Mouse (Mus musculus): ENCODE results near the gene Pde9a. TPM values are rescaled to one million over a fixed set of nuclear protein-coding genes. Genes with fewer than 3 reads are reported as not detected.
A peak's percentile ranks its signal among the peaks of the same experiment; 100 is the strongest.

Pde9a gene
- polyA plus RNA-seq, 1 experiment from 2014 or later, result 59.8 TPM

- Histone ChIP-seq H3K4me3 (ENCODE audit: low read depth, low read length) (no peak overlapping the region), H3K27me3 (replicated peaks; ENCODE audit: control insufficient read depth, insufficient read depth, low read length) (no peaks in the 10 kb centered on the region), H3K27ac (ENCODE audit: low read depth, low read length) (no peak overlapping the region), H3K9me3 (ENCODE audit: control insufficient read depth) (no peaks in the 10 kb centered on the region), H3K36me3 (ENCODE audit: control insufficient read depth, insufficient read depth) (no peaks in the 10 kb centered on the region), H3K4me2 (replicated peaks; ENCODE audit: low read depth) (no peak overlapping the region), H3K9ac (ENCODE audit: low read depth, low read length) (no peak overlapping the region), H3K4me1 (replicated peaks; ENCODE audit: control insufficient read depth, insufficient read depth, low read length) (no peaks in the 10 kb centered on the region)
- 66% methylated on average over 5 of the region's 5 CpGs for WGBS
- peak; percentile 69 for ATAC-seq
- TF ChIP-seq CTCF (IDR thresholded peaks at IDR 0.05; ENCODE audit: low read depth), result no peak
Observed at GRCm38 (mm10) chr17:31365586-31366166, 20.3 kb upstream of the Pde9a start.

- no peaks in the 10 kb centered on the region for H3K27me3 ChIP-seq (replicated peaks; ENCODE audit: control insufficient read depth, insufficient read depth, low read length)
- ATAC-seq, result no peak
- no peak overlapping the region for H3K4me3 ChIP-seq (ENCODE audit: low read depth, low read length)
- H3K9me3 ChIP-seq (ENCODE audit: control insufficient read depth), result no peaks in the 10 kb centered on the region
- 86% methylated on average over 2 of the region's 2 CpGs for WGBS
- no peaks in the 10 kb centered on the region for H3K4me1 ChIP-seq (replicated peaks; ENCODE audit: control insufficient read depth, insufficient read depth, low read length)
- H3K36me3 ChIP-seq (ENCODE audit: control insufficient read depth, insufficient read depth), result no peaks in the 10 kb centered on the region
- H3K27ac ChIP-seq (ENCODE audit: low read depth, low read length), result no peak overlapping the region
- no peak overlapping the region for H3K4me2 ChIP-seq (replicated peaks; ENCODE audit: low read depth)
- TF ChIP-seq CTCF (IDR thresholded peaks at IDR 0.05; ENCODE audit: low read depth), result no peak
- no peak overlapping the region for H3K9ac ChIP-seq (ENCODE audit: low read depth, low read length)
Observed at GRCm38 (mm10) chr17:31370221-31370620, 15.8 kb upstream of the Pde9a start.

GRCm38 (mm10) chr17:31370931-31371330, 15.1 kb upstream of the Pde9a start:
- no peaks in the 10 kb centered on the region for H3K4me1 ChIP-seq (replicated peaks; ENCODE audit: control insufficient read depth, insufficient read depth, low read length)
- no peak for ATAC-seq
- TF ChIP-seq CTCF (IDR thresholded peaks at IDR 0.05; ENCODE audit: low read depth), result no peak

DNA sequence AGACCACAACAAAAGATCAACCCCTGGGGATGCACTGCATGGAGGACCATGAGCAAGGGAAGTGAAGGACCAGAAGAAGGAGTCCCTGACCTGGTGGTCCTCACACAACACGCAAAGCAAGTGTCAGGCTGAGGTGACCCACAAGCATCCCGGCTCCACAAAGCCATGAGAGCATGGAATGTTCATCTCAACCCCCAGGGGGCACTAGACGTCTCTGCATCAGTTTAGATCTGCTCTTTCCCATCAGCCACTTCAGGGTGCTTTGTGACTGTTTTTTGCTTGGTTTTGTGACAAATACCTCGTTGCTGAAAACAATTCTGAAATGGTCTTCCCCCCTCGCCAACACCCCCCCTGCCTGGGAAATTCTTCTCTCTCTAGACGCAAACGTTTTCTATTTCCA, 8.0 kb upstream of the Pde9a start:
- H3K27ac ChIP-seq (ENCODE audit: low read depth, low read length), result no peak overlapping the region
- no peaks in the 10 kb centered on the region for H3K27me3 ChIP-seq (replicated peaks; ENCODE audit: control insufficient read depth, insufficient read depth, low read length)
- no peak overlapping the region for H3K9ac ChIP-seq (ENCODE audit: low read depth, low read length)
- no peaks in the 10 kb centered on the region for H3K4me1 ChIP-seq (replicated peaks; ENCODE audit: control insufficient read depth, insufficient read depth, low read length)
- WGBS, result 18% methylated on average over 7 of the region's 7 CpGs
- H3K36me3 ChIP-seq (ENCODE audit: control insufficient read depth, insufficient read depth), result no peaks in the 10 kb centered on the region
- no peak for ATAC-seq
- no peaks in the 10 kb centered on the region for H3K9me3 ChIP-seq (ENCODE audit: control insufficient read depth)
- H3K4me2 ChIP-seq (replicated peaks; ENCODE audit: low read depth), result no peak overlapping the region
- TF ChIP-seq CTCF (IDR thresholded peaks at IDR 0.05; ENCODE audit: low read depth), result peak; percentile 94
- H3K4me3 ChIP-seq (ENCODE audit: low read depth, low read length), result no peak overlapping the region

More at GRCm38 (mm10) chr17:31370931-31371330, 15.1 kb upstream of the Pde9a start:
- Histone ChIP-seq H3K4me2 (replicated peaks; ENCODE audit: low read depth) (no peak overlapping the region), H3K36me3 (ENCODE audit: control insufficient read depth, insufficient read depth) (no peaks in the 10 kb centered on the region), H3K27ac (ENCODE audit: low read depth, low read length) (no peak overlapping the region), H3K9me3 (ENCODE audit: control insufficient read depth) (no peaks in the 10 kb centered on the region), H3K9ac (ENCODE audit: low read depth, low read length) (no peak overlapping the region), H3K4me3 (ENCODE audit: low read depth, low read length) (no peak overlapping the region), H3K27me3 (replicated peaks; ENCODE audit: control insufficient read depth, insufficient read depth, low read length) (no peaks in the 10 kb centered on the region)

DNA sequence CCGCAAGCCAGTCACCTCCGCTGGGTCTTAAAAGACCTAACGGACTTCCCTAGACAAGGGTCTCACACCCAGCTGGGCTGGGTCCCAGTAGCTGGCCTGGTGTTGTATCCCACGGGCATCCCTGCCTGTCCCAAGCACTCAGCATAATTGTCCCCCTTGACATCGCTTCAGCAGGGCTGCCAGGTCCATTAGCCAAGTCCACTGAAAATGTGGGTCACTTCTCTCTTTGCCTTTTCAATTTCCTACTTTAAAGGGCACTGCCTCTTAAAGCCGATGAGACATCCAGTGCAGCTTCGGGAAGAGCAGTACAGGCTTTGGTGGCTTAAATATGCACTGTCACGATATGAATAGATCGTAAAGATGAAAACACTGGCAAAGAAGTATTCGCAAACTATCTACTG, 7.6 kb upstream of the Pde9a start:
- ATAC-seq, result no peak
- Histone ChIP-seq H3K4me1 (replicated peaks; ENCODE audit: control insufficient read depth, insufficient read depth, low read length) (no peaks in the 10 kb centered on the region), H3K27ac (ENCODE audit: low read depth, low read length) (no peak overlapping the region), H3K9me3 (ENCODE audit: control insufficient read depth) (no peaks in the 10 kb centered on the region), H3K9ac (ENCODE audit: low read depth, low read length) (no peak overlapping the region), H3K27me3 (replicated peaks; ENCODE audit: control insufficient read depth, insufficient read depth, low read length) (no peaks in the 10 kb centered on the region), H3K4me3 (ENCODE audit: low read depth, low read length) (no peak overlapping the region), H3K36me3 (ENCODE audit: control insufficient read depth, insufficient read depth) (no peaks in the 10 kb centered on the region), H3K4me2 (replicated peaks; ENCODE audit: low read depth) (no peak overlapping the region)
- TF ChIP-seq CTCF (IDR thresholded peaks at IDR 0.05; ENCODE audit: low read depth), result no peak
- WGBS, result 67% methylated on average over 10 of the region's 10 CpGs

DNA sequence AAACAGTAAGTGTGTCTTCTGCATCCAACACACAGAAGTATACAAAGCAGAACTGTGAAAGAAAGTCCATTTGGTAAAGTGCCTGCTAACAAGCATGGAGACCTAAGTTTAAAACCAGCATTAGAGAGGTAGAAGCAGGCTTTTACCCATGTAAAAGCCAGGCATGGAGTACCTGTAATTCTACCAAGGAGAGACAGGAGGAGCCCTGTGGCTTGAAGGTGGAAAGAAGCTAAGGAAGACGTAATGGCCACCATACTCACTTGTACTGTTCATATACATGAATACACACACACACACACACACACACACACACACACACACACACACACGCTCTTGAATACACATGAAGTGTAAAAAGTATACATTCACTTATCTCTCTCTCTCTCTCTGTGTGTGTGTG, 6.9 kb upstream of the Pde9a start:
- Histone ChIP-seq H3K27ac (ENCODE audit: low read depth, low read length) (no peak overlapping the region), H3K27me3 (replicated peaks; ENCODE audit: control insufficient read depth, insufficient read depth, low read length) (no peaks in the 10 kb centered on the region), H3K9ac (ENCODE audit: low read depth, low read length) (no peak overlapping the region), H3K4me1 (replicated peaks; ENCODE audit: control insufficient read depth, insufficient read depth, low read length) (no peaks in the 10 kb centered on the region), H3K4me3 (ENCODE audit: low read depth, low read length) (no peak overlapping the region), H3K36me3 (ENCODE audit: control insufficient read depth, insufficient read depth) (no peaks in the 10 kb centered on the region), H3K4me2 (replicated peaks; ENCODE audit: low read depth) (no peak overlapping the region), H3K9me3 (ENCODE audit: control insufficient read depth) (no peaks in the 10 kb centered on the region)
- ATAC-seq, result no peak
- 73% methylated on average over 2 of the region's 2 CpGs for WGBS
- TF ChIP-seq CTCF (IDR thresholded peaks at IDR 0.05; ENCODE audit: low read depth), result peak; percentile 60

DNA sequence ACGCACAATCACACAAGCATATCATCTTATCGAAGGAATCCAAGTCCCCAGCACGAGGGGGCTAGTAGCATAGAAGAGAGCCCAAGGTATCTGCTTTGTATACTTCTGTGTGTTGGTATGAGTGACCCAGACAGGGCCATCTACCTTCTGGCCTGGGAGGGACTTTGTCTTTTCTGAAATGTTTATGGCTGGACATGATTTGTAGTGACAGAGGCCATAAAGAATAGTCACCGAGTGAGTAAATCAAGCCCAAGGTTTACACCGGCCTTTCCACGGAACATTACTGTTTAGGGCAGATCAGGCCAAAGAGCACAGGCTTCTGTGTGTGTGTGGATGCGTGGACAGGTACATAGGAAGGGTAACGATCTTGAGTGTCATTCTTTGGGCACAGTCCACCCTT, 6.1 kb upstream of the Pde9a start:
- TF ChIP-seq CTCF (IDR thresholded peaks at IDR 0.05; ENCODE audit: low read depth), result no peak
- Histone ChIP-seq H3K9me3 (ENCODE audit: control insufficient read depth) (no peaks in the 10 kb centered on the region), H3K4me3 (ENCODE audit: low read depth, low read length) (no peak overlapping the region), H3K27ac (ENCODE audit: low read depth, low read length) (peak overlapping the region; percentile 66), H3K36me3 (ENCODE audit: control insufficient read depth, insufficient read depth) (no peaks in the 10 kb centered on the region), H3K4me1 (replicated peaks; ENCODE audit: control insufficient read depth, insufficient read depth, low read length) (no peaks in the 10 kb centered on the region), H3K4me2 (replicated peaks; ENCODE audit: low read depth) (no peak overlapping the region), H3K9ac (ENCODE audit: low read depth, low read length) (no peak overlapping the region), H3K27me3 (replicated peaks; ENCODE audit: control insufficient read depth, insufficient read depth, low read length) (no peaks in the 10 kb centered on the region)
- peak; percentile 60 for ATAC-seq
- WGBS, result 30% methylated on average over 8 of the region's 8 CpGs

Measured in intestine, postnatal 0 days (tissue).